Mouse (Mus musculus): Measurements from ENCODE around the gene Prom2.

- TF ChIP-seq CTCF (IDR thresholded peaks at IDR 0.05; ENCODE audit: low read depth, low read length) (no peak), POLR2A (IDR thresholded peaks at IDR 0.05; ENCODE audit: extremely low read depth, insufficient read depth, low read length) (no peak)
These were observed 5.9 kb downstream of the Prom2 start for GRCm38 (mm10) chr2:127535363-127535762.
